Mouse (Mus musculus): Measurements from ENCODE around the gene Jag2.

Jag2 gene

DNA sequence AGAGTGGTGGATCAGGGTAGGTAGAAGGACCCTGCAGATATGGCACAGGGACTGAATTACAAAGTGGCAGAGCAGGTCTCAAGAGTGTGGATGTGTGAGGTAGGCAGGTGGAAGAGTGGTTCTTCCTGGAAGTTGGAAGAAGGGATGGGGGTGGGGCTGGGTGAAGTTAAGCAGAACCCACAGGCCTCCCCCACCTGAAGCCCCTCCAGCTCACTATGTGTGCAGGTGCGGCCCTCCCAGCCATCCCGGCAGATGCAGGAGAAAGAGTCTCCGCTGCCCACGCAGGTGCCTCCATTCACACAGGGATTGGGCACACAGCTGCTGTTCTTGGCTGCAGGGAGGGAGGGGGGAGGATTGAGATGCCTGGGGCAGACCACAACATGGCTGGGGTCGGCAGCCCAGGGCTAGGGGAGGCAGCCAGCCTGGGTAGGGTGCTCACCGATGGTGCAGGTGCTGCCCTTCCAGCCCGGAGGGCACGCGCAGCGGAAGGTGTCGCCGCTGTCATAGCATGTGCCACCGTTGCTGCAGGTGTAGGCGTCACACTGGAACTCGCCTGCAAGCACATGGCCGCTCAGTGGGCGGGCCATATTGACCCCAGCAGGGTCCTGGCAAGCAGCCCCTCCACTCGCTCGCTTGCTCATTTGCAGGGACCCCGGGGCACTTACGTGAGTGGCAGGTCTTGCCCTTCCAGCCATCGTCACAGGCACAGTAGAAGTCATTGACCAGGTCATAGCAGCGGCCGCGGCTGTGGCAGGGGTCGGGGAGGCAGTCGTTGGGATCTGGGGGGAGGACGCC lies 16.4 kb downstream of the Jag2 start:
- in situ Hi-C loops (cut with MboI; ENCODE audit: unreplicated experiment in 2 of 2): no loop called here

- in situ Hi-C loops (cut with MboI; ENCODE audit: unreplicated experiment in 2 of 2): no loop called here
Measured at GRCm38 (mm10) chr12:112911701-112912100, 17.9 kb downstream of the Jag2 start.

DNA sequence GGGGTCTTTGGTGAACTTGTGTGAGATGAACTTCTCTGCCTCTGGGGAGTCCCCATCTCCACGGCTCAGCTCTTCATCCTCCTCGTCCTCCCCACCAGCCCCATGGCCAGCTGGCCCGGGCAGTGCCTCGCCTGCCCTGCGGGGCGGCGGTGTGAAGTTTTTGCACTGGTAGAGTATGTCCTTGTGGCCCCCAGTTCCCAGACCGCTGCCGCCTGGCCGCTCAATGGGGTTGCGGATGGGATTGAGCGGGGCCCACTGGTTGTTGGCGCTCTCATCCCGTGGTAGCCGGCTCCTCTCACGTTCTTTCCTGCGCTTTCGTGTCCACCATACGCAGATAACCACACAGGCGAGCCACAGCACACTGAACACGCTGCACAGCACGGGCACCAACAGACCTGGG lies 20.6 kb downstream of the Jag2 start:
- in situ Hi-C loops (cut with MboI; ENCODE audit: unreplicated experiment in 2 of 2): no loop called here

- in situ Hi-C loops (cut with MboI; ENCODE audit: unreplicated experiment in 2 of 2): no loop called here
Measured at GRCm38 (mm10) chr12:112905001-112905400, 24.6 kb downstream of the Jag2 start.

- in situ Hi-C loops (cut with MboI; ENCODE audit: unreplicated experiment in 2 of 2): no loop called here
Measured at GRCm38 (mm10) chr12:112903941-112904340, 25.6 kb downstream of the Jag2 start.

DNA sequence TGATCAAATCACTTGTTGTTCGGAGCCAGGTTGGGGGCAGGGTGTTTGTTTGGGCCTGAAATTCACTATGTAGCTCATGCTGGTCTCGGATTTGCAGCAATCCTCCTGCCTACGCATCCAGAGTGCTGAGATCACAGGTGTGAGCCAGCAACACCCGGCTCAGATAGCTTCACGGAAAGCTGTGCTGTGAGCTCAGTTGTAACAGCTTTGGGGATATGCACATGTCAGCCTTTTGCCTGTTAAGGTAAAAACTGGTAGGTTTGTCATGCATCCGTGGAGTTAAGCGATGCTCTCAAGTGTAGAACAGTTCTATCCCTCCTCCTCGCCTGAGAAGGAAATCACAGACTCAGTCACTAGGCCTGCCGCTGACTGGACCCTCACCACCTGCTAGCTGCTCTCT lies 28.9 kb downstream of the Jag2 start:
- in situ Hi-C loops (cut with MboI; ENCODE audit: unreplicated experiment in 2 of 2): no loop called here

DNA sequence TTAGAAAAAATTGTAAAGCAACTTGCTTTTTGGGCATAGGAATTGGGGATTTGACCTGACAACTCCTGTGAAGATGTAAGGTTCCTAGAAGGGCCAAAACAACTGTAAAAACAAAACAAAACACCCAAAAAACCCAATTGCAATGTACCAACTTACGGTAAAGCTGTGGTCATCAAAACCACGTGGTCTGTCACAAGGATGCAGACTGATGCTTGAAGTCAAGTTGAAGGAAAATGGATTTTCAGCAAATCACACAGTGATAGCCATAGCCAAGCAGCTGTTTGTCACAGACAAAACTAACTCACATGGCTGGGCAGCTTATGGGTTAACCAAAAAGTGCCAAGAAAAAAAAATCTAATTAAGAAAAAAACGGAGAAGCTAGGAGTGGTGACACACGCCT lies 30.6 kb downstream of the Jag2 start:
- in situ Hi-C loops (cut with MboI; ENCODE audit: unreplicated experiment in 2 of 2): no loop called here

DNA sequence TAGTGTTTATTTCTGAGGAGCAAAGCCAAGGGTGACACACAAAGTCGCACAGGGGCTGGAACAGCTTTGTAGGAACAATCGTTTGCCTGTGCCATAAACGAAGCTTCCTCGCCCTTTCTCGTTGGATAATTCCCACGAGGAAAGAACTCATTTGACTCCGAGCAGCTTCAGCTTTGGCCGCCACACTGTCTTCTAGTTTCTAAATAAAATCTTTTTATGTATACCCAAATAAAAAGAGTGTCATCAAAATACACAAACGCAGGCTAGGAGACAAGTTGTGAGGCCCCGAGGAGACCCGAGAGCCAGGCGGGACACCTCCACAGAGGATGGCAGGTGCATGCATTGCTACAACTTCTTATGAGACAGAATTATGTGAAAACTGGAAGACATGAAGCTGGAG lies 31.2 kb downstream of the Jag2 start:
- in situ Hi-C loops (cut with MboI; ENCODE audit: unreplicated experiment in 2 of 2): no loop called here

DNA sequence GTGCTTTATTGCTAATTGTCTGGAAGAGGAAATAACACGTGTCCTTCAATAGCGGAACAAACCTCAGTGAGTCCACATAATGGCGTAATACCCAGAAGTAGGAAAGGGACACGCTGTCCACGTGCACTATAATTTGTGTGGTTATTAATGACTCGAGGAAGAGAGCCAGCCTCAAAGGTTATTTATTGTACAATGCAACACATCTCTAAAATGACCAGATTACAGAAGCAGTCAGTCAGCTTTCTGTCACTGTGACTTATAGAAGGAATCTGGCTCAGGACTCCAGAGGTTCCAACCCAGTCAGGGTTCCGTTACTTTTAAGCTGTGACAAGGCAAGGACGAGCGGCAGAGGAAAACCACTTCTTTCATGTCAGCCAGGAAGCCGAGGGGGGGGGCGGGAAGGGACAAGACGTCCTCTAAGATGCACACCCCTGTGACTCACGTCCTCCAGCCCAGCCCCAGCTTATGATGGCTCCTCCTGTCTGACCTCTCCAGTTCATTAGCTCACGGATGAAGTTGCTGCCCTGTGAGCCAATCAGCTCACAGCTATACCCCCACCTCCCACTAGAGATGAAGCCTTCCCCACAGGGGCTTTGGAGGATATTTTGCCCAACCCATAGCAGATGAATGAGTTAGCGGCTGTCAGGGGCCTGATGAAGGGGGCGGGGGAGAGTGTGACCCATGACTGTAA lies 31.9 kb downstream of the Jag2 start:
- in situ Hi-C loops (cut with MboI; ENCODE audit: unreplicated experiment in 2 of 2): no loop called here

- in situ Hi-C loops (cut with MboI; ENCODE audit: unreplicated experiment in 2 of 2): no loop called here
Measured at GRCm38 (mm10) chr12:112894969-112895368, 34.6 kb downstream of the Jag2 start.

DNA sequence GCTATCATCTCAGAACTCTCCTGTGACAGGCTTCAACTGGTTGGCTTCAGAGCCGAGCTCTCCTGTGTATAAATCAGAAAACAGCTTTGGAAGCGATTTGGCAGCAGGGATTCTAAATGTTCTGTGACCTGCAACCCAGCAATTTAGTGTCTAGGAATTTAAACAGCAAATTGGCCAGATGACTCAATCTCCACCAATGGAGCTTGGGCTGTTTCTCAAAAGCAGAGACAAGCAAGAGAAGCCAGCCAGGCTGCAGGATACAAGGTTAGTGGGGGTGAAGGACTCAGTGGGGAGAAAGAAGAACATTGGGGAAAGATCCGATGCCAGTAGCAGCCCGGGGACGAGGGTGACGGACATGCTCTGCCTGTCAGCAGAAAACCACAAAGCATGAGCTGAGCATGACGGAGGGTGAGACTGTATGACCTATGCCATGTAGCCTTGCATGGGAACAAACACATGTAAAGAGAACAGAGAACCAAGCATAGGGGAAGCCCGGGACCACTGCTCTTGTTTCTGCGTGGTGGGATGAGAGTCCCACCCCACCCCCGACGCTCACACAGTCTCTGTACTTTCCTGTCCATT lies 35.2 kb downstream of the Jag2 start:
- in situ Hi-C loops (cut with MboI; ENCODE audit: unreplicated experiment in 2 of 2): no loop called here

- in situ Hi-C loops (cut with MboI; ENCODE audit: unreplicated experiment in 2 of 2): no loop called here
Measured at GRCm38 (mm10) chr12:112885465-112885864, 44.1 kb downstream of the Jag2 start.

DNA sequence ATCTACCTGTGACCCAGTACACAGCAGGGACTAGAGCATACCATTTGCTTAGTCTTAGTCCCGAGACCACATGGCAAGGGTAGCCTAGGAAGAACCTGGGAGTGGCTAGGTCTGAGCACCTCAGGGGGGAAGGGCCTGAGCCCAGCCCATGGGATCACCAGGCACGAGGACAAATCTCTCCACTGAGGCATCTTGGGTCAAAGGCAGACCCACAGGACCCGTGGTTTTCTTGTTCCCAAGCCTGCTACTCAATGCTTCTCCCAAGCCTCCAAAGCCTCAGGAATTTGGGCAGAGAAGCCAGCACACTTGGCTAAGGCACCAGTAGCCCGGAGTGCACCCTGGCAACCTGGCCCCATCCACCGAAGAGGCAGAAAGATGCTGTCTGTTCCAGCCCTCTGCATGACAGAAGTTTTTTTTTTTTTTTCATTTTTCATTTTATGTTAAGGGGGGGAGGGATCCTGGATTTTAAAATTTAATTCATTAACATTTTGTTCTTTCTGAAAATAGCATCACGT lies 48.2 kb downstream of the Jag2 start:
- in situ Hi-C loops (cut with MboI; ENCODE audit: unreplicated experiment in 2 of 2): no loop called here

DNA sequence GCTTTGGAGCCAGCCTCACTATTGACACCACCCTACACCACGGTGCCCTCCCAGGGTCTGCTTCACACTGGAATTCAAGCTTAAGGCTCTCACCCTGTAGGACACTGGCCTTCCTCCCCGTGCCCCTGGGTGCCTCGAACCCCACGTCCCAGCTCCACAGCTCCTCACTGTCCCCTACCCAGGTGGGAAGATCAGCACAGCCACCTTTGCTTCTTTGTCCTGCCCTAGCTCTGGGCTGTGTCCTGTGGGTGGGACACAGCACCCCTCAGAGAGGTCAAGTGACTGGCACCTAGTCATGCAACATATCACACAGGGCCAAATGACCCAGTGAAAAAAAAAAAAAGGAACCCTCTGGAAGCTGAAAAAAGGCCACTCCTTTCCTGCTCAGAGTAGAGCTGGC lies 48.9 kb downstream of the Jag2 start:
- in situ Hi-C loops (cut with MboI; ENCODE audit: unreplicated experiment in 2 of 2): no loop called here

DNA sequence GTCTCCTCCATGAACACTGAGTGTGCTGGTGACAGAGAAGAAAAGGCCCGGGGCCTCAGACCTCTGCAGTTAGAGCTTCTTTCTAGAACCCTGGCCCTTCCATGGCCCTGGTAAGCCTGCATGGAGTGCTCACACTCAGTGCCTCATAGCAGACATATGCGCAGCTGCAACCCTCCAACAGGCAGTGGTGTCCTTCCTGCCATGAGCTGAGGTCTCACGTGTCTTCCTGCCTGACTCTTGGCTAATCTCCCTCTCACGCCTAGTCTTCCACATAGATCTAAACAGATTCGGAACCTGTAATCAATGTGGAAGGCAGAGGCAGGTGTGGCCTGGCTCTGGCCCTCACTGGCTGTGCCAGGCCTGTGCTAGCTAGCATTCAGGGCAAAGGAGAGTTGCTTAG lies 49.8 kb downstream of the Jag2 start:
- in situ Hi-C loops (cut with MboI; ENCODE audit: unreplicated experiment in 2 of 2): loop anchor here (5.0 kb wide), 3 partner anchors 58 to 123 kb away; partner anchors contain the start of genes Brf1 (in 1 of the 2) and Nudt14 (in 1 of the 2)

GRCm38 (mm10) chr12:112877607-112878020 lies 52.0 kb downstream of the Jag2 start:
- in situ Hi-C loops (cut with MboI; ENCODE audit: unreplicated experiment in 2 of 2): loop anchor here (5.0 kb wide), 3 partner anchors 60 to 125 kb away; partner anchors contain the start of genes Brf1 (in 1 of the 2) and Nudt14 (in 1 of the 2)

DNA sequence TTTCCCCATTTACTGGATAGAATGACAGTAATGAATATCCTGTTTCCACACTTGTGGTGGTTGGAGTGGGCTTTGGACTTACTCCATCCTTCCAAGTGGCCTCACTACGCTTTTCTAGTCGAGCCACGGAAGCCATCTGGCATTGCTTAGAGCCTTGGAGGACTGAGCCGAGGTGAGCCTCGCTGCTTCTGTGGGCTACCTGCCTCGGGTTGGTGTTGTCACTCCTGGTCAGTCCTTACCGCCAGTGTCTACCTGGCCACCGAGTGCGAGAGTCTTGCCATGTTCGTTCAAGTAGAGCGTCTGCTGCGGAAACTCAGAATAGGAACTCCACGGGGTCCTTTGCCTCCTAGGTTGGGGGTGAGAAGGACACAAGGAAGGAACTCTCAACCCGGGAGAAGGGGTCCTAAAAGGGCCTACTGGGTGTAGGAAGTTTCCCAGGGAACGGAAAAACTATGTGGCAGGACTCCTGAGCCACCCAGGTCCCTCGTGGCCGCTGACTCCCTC lies 52.5 kb downstream of the Jag2 start:
- in situ Hi-C loops (cut with MboI; ENCODE audit: unreplicated experiment in 2 of 2): loop anchor here (5.0 kb wide), 3 partner anchors 60 to 125 kb away; partner anchors contain the start of genes Brf1 (in 1 of the 2) and Nudt14 (in 1 of the 2)

- in situ Hi-C loops (cut with MboI; ENCODE audit: unreplicated experiment in 2 of 2): loop anchor here (5.0 kb wide), 3 partner anchors 61 to 126 kb away; partner anchors contain the start of genes Brf1 (in 1 of the 2) and Nudt14 (in 1 of the 2)
Measured at GRCm38 (mm10) chr12:112876332-112877072, 53.1 kb downstream of the Jag2 start.

DNA sequence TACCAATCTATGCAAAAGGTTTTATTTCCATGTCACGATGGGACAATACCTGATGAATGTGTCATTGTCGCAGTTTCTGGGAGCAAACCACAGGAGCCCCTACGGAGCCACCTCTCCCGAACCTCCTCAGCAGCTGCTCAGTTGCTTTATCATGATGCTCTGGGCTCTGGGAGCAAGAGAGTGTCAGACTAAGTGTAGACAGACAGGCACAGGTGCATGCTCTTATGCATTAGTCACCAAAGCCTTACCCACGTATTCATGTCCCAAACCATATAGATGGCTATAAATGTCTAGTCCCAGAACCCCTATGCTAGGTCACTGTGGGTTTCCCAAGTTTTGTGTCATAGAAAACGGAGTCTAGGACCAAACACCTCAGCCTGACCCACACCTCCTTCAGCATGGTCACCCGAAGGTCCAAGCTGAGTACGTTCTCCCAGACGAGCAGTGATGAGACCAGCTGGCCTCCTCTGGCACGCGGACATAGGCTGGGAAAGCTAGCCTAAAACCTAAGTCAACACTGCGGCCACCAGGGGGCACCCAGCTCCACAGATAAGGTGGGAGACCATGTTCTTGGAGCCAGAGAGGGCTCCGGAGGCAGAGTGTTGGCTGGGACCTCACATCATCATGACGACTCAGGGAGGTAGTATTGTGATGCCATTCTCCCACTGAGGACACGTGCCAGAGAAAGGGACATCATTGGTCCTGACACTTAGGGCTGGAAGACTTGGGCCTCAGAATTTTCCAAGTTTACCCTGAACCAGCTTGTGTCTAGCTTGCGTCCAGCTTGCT lies 54.2 kb downstream of the Jag2 start:
- in situ Hi-C loops (cut with MboI; ENCODE audit: unreplicated experiment in 2 of 2): loop anchor here (5.0 kb wide), 3 partner anchors 62 to 127 kb away; partner anchors contain the start of genes Brf1 (in 1 of the 2) and Nudt14 (in 1 of the 2)

Measured in v-Abl transformed pro-B cells (cell line).